Mouse (Mus musculus): ENCODE results near the gene Dhrs3.

Dhrs3 gene

GRCm38 (mm10) chr4:144896321-144896720, 3.7 kb downstream of the Dhrs3 start:
- in situ Hi-C loops (cut with MboI, MseI): no loop called here

- in situ Hi-C loops (cut with MboI, MseI): no loop called here
Measured at GRCm38 (mm10) chr4:144898036-144898649, 5.5 kb downstream of the Dhrs3 start.

- in situ Hi-C loops (cut with MboI, MseI): no loop called here
Measured at GRCm38 (mm10) chr4:144898737-144899136, 6.1 kb downstream of the Dhrs3 start.

GRCm38 (mm10) chr4:144901561-144902111, 9.0 kb downstream of the Dhrs3 start:
- in situ Hi-C loops (cut with MboI, MseI): no loop called here

- in situ Hi-C loops (cut with MboI, MseI): no loop called here
Measured at GRCm38 (mm10) chr4:144903088-144903487, 10.5 kb downstream of the Dhrs3 start.

- in situ Hi-C loops (cut with MboI, MseI): no loop called here
Measured at GRCm38 (mm10) chr4:144903932-144904331, 11.3 kb downstream of the Dhrs3 start.

GRCm38 (mm10) chr4:144905128-144905527, 12.5 kb downstream of the Dhrs3 start:
- in situ Hi-C loops (cut with MboI, MseI): loop anchor here (5.0 kb wide), 1 partner anchor 72 kb away; no protein-coding TSS in a partner anchor

GRCm38 (mm10) chr4:144906001-144906889, 13.6 kb downstream of the Dhrs3 start:
- in situ Hi-C loops (cut with MboI, MseI): loop anchor here (5.0 kb wide), 1 partner anchor 71 kb away; no protein-coding TSS in a partner anchor

- in situ Hi-C loops (cut with MboI, MseI): loop anchor here (5.0 kb wide), 1 partner anchor 70 kb away; no protein-coding TSS in a partner anchor
Measured at GRCm38 (mm10) chr4:144906978-144907703, 14.5 kb downstream of the Dhrs3 start.

- in situ Hi-C loops (cut with MboI, MseI): loop anchor here (5.0 kb wide), 1 partner anchor 68 kb away; no protein-coding TSS in a partner anchor
Measured at GRCm38 (mm10) chr4:144908825-144909224, 16.2 kb downstream of the Dhrs3 start.

GRCm38 (mm10) chr4:144910281-144910680, 17.7 kb downstream of the Dhrs3 start:
- in situ Hi-C loops (cut with MboI, MseI): no loop called here

- in situ Hi-C loops (cut with MboI, MseI): no loop called here
Measured at GRCm38 (mm10) chr4:144913298-144914152, 20.9 kb downstream of the Dhrs3 start.

- in situ Hi-C loops (cut with MboI, MseI): no loop called here
Measured at GRCm38 (mm10) chr4:144916520-144916919, 23.9 kb downstream of the Dhrs3 start.

GRCm38 (mm10) chr4:144917101-144917500, 24.5 kb downstream of the Dhrs3 start:
- in situ Hi-C loops (cut with MboI, MseI): no loop called here

GRCm38 (mm10) chr4:144918501-144918900, 25.9 kb downstream of the Dhrs3 start:
- in situ Hi-C loops (cut with MboI, MseI): no loop called here

- in situ Hi-C loops (cut with MboI, MseI): no loop called here
Measured at GRCm38 (mm10) chr4:144928693-144929436, 36.2 kb downstream of the Dhrs3 start.

- in situ Hi-C loops (cut with MboI, MseI): no loop called here
Measured at GRCm38 (mm10) chr4:144929811-144930221, 37.2 kb downstream of the Dhrs3 start.

- in situ Hi-C loops (cut with MboI, MseI): no loop called here
Measured at GRCm38 (mm10) chr4:144930366-144930765, 37.7 kb downstream of the Dhrs3 start.

- in situ Hi-C loops (cut with MboI, MseI): no loop called here
Measured at GRCm38 (mm10) chr4:144931167-144931566, 38.5 kb downstream of the Dhrs3 start.

- in situ Hi-C loops (cut with MboI, MseI): no loop called here
Measured at GRCm38 (mm10) chr4:144934501-144934900, 41.9 kb downstream of the Dhrs3 start.

Measured in T-helper 1 cell (primary cell).